Mouse (Mus musculus): ENCODE results near the gene Cldn15.

Gene Cldn15

GRCm38 (mm10) chr5:136986695-136987137 is 20.3 kb downstream of the Cldn15 start, which contains the start of gene Plod3:
Gene Plod3 (plus strand): TSS chr5:136987019.
- DNase-seq: peak; percentile 93

- DNase-seq: peak; percentile 88
Measured at GRCm38 (mm10) chr5:136987138-136987933, 20.9 kb downstream of the Cldn15 start.

GRCm38 (mm10) chr5:136987934-136988271 is 21.5 kb downstream of the Cldn15 start, which contains the start of gene Znhit1:
Gene Znhit1 (minus strand): TSS chr5:136988021.
- DNase-seq: no peak

- no peak for DNase-seq
Measured at GRCm38 (mm10) chr5:136988420-136988819, 22.0 kb downstream of the Cldn15 start.

- DNase-seq: no peak
Measured at GRCm38 (mm10) chr5:136989801-136990200, 23.4 kb downstream of the Cldn15 start.

GRCm38 (mm10) chr5:136999449-136999848 is 33.0 kb downstream of the Cldn15 start:
- no peak for DNase-seq

- DNase-seq: no peak
Measured at GRCm38 (mm10) chr5:137000612-137001011, 34.2 kb downstream of the Cldn15 start.

- no peak for DNase-seq
Measured at GRCm38 (mm10) chr5:137007276-137007675, 40.9 kb downstream of the Cldn15 start.

GRCm38 (mm10) chr5:137009988-137010387 is 43.6 kb downstream of the Cldn15 start:
- peak; percentile 63 for DNase-seq

GRCm38 (mm10) chr5:137012401-137012950 is 46.1 kb downstream of the Cldn15 start:
- no peak for DNase-seq

- no peak for DNase-seq
Measured at GRCm38 (mm10) chr5:137015913-137016312, 49.5 kb downstream of the Cldn15 start.

- no peak for DNase-seq
Measured at GRCm38 (mm10) chr5:137024318-137024717, 57.9 kb downstream of the Cldn15 start.

- DNase-seq: peak; percentile 83
Measured at GRCm38 (mm10) chr5:137025132-137025531, 58.7 kb downstream of the Cldn15 start.
